Mouse (Mus musculus) testis, adult 2 months (tissue): ENCODE measurements at regions not wholly inside any gene's neighbourhood (a gene's known extent, or its start where the extent isn't known, plus 50 kb on each side); places are given as distances from the start of the nearest gene placed in this dataset.

Experiments
- CTCF ChIP-seq: fragments of 200-500 bp; IDR thresholded peaks from 2 replicates; pipeline ENCODE4 v1.5.1; 2012; ENCODE audit warnings: low read depth, mild to moderate bottlenecking, inconsistent platforms, low read length, moderate library complexity; ENCODE audit not compliant: control insufficient read depth, insufficient read depth, insufficient replicate concordance
- POLR2A ChIP-seq: fragments of 200-500 bp; IDR thresholded peaks from 2 replicates; pipeline ENCODE4 v1.6.1; 2012; ENCODE audit warnings: low read depth, mild to moderate bottlenecking, inconsistent platforms, low read length, moderate library complexity; ENCODE audit not compliant: control insufficient read depth

GRCm38 (mm10) chr2:93115303-93115702 is 69.3 kb upstream of the Prdm11 start:
- TF ChIP-seq POLR2A (no peak), CTCF (no peak)
